Mouse (Mus musculus): ENCODE data around the gene Lep. TPM values are rescaled to one million over a fixed set of nuclear protein-coding genes. Genes with fewer than 3 reads are reported as not detected.

The Lep gene
- polyA plus RNA-seq, 1 experiment, result not detected

DNA sequence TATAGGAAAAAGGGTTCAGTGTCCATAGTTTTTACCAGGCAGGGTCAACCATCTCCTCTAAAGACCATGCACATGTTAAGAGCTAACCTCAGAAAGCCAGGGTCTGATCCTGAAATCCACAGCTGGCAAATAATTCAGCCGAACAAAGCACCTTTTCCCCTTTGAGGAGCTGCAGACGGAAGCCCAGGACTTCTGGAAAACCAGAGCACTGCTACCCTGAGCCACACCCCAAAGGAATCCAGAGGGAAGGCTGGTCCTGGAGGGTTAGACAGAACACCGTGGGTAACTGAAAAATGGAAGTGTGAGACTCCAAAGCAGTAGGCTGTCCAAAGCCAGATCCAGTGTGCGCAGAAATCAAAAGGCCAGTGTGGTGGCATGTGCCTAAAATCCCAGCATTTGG is 58.9 kb downstream of the Lep start:
- peaks cover 2% of the 10 kb centered on the region; the same call in 1 of the 2 replicates for H3K4me1 ChIP-seq (ENCODE audit: control insufficient read depth, insufficient read depth, low read length)
- WGBS, result 87% methylated on average over 4 of the region's 4 CpGs
- H3K4me3 ChIP-seq (ENCODE audit: insufficient read depth, low read depth, low read length), result no peak overlapping the region
- no peak overlapping the region for H3K27ac ChIP-seq (ENCODE audit: insufficient read depth, low read depth, low read length)
- no peak for TF ChIP-seq POLR2A (IDR thresholded peaks at IDR 0.05; ENCODE audit: insufficient read depth, low read depth, low read length)
- TF ChIP-seq CTCF (IDR thresholded peaks at IDR 0.05; ENCODE audit: insufficient read depth, low read depth, low read length), result no peak

DNA sequence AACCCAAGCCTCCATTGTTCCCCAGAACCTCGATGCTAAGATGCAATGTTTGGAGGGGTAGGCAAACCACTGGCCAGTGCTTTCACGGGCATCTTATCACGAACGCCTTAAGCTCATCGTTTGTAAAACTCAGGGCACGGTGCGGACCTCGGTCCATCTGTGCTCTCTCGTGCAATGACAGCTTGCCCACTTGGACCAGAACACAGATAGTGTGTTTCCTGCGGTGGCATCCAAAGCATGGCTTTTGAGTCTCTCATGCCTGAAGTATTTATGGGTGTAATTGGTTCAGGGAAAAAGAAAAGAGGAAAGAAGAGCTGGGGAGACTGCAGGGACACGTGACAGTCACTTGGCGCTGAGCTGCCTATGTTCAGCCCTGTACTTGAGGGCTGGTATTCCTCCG is 60.0 kb downstream of the Lep start:
- H3K4me3 ChIP-seq (ENCODE audit: insufficient read depth, low read depth, low read length), result no peak overlapping the region
- H3K27ac ChIP-seq (ENCODE audit: insufficient read depth, low read depth, low read length), result no peak overlapping the region
- 88% methylated on average over 13 of the region's 13 CpGs for WGBS
- peaks cover 2% of the 10 kb centered on the region; the same call in 1 of the 2 replicates for H3K4me1 ChIP-seq (ENCODE audit: control insufficient read depth, insufficient read depth, low read length)
- no peak for TF ChIP-seq CTCF (IDR thresholded peaks at IDR 0.05; ENCODE audit: insufficient read depth, low read depth, low read length)
- no peak for TF ChIP-seq POLR2A (IDR thresholded peaks at IDR 0.05; ENCODE audit: insufficient read depth, low read depth, low read length)

Other genes starting within 250 kb of the Lep start
- gene Lrrc4, start 228.5 kb upstream of the Lep start, polyA plus RNA-seq (2012; ENCODE audit: insufficient read depth, insufficient read length, low replicate concordance, missing spikeins), result not detected in 2 replicates
- not detected in 2 replicates for gene Rbm28, start 104.8 kb downstream of the Lep start, polyA plus RNA-seq (2012; ENCODE audit: insufficient read depth, insufficient read length, low replicate concordance, missing spikeins)
- not detected in 2 replicates for gene Prrt4, start 119.4 kb downstream of the Lep start, polyA plus RNA-seq (2012; ENCODE audit: insufficient read depth, insufficient read length, low replicate concordance, missing spikeins)
- gene Impdh1, start 156.1 kb downstream of the Lep start, polyA plus RNA-seq (2012; ENCODE audit: insufficient read depth, insufficient read length, low replicate concordance, missing spikeins), result not detected in 2 replicates
- not detected in 2 replicates for gene Hilpda, start 212.3 kb downstream of the Lep start, polyA plus RNA-seq (2012; ENCODE audit: insufficient read depth, insufficient read length, low replicate concordance, missing spikeins)
- gene Fam71f2, start 219.4 kb downstream of the Lep start, polyA plus RNA-seq (2012; ENCODE audit: insufficient read depth, insufficient read length, low replicate concordance, missing spikeins), result not detected in 2 replicates